Mouse (Mus musculus): ENCODE results near the gene Jakmip3.

Gene Jakmip3

DNA sequence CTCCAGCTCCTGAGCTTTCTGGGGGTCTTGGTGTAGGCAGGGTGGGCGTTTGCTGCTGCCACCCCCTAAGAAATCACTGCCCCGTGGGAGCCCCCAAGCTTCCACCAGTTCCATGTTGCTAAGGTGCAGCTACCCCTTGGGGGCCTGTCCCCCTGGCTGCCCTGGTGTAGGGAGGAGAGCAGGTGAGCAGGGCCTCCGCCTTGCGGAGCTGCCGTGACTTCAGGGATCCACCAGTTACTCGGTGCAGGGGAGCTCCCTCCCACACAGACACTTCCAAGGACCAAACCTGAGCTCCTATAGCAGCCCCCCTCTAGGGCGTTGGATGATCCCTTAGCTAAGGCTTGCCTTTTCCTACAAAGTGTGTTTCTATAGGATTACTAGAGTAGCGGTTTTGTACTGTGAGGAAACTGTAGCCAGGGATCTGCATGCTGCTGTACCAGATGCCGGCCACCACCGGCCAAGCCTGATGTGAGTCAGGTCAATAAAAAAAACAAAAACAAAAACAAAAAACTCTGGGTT is 160.8 kb downstream of the Jakmip3 start:
- DNase-seq, result no peak

GRCm38 (mm10) chr7:139101826-139102225 is 161.3 kb downstream of the Jakmip3 start:
- no peak for DNase-seq

DNA sequence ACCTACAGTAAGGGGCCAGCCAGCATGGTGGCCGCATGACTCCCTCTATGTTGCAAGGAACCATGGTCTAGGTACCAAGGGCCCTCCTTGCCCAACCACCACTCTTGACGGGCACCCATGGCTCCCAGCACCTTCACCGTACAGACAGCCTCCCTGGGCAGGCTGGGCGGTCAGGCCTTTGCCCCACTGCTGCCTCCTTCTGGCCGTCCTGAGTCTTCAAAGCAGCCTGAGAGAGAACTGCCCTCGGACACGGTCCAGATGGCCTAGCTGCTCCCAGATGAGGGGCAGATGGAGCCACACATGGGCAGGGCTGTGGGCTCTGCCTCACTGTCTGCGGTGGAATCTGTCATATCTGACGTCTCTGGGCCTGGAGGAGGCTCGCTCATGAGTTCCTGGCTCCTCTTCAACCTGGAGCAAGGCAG is 163.4 kb downstream of the Jakmip3 start:
- DNase-seq, result no peak

DNA sequence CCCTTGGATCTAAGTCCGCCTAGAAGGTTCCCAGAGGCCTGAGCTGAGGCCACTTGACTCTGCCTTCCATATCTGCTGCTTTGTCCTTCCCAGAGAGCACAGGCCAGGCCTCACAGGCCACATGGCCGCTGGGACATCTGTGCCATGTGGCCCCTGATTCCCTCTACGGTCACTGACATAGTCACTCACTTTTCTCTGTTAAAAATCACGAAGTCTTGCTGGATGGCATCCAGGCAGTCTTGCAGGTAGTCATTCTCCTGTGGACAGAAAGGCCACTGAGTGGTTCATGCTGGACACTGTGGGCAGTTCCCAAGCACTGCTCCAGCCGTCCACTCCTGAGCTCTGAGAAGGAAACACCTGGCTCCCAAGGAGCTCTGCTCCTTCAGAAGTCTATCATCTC is 164.5 kb downstream of the Jakmip3 start:
- no peak for DNase-seq

DNA sequence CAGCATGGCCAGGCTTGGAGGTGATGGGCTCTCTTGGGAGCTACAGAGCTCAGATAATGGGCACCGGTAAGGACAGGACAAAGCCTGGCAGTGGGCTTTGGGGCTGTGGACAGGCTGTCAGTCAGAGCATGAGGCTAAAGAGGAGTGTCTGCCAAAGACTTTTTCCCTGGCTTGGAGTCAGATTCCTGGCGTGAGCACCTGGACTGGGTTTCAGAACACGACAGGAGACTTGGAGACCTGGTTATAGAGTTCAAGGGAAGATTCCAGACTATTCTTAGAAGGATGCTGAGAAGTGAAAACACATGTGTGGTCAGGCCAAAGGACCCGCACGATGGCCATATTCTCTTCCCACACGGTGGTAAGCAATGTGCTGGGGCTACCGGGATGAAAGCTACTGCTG is 165.2 kb downstream of the Jakmip3 start:
- no peak for DNase-seq

DNA sequence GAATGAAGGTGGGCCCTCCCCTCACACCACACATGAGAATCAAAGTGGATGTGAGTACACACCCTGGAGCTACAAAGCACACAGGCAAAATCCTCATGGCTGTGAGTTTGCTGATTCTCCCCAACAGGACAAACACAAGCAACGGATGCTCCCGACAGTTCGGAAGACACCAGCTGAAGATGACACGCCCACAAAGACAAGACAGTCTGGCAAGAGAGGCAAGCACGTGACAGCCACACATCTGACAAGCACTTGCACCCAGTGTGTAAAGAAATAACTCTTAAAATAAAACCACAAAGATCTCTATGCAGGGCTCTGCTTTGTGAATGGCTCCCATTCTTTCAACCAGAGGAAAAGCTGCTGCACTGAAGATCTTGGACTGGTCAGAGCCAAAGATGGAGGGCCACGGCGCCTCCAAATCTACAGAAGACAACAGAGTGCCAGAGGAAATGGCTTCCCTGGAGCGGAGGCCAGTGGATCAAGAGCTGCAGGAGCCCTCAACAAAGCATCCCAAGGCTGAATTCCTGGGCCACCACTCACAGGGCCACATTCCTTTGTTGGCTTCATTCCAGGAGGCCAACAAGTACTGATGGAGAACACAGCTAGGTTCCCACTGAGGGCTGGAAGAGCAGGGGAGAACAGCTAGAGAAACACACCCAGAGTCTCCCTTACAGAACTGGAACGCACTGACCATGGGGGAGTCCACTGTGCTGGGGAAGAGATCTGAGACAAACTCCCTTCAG is 167.5 kb downstream of the Jakmip3 start:
- no peak for DNase-seq

DNA sequence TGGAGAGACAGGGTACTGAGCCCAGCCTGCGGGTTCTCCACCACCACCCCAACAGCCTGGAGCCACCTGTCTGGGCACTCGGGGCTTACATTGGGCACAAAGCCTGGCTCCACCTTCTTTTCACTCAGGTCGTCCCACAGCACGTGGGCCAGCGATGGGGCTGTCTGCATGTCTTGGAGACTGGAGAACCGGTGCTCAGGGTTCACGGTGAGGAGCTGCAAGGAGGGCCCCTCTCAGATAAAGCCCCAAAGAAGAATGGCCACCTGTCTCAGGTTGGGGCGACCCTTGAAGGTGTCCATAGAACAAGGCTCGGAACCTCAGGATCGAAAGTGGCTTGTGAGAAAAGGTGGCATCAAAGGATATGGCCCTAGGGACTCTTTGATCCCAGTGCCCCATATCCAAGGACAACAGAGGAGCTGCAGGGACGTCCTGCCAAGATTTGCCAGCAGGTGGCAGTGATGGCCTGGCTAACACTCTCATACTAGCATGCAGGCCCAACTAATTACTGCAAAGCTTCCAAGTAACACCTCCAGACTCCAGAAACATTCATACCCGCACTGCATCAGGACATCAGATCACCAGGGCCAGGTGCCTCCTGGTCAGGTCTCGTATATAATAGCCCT is 178.7 kb downstream of the Jakmip3 start:
- DNase-seq, result peak; percentile 86

DNA sequence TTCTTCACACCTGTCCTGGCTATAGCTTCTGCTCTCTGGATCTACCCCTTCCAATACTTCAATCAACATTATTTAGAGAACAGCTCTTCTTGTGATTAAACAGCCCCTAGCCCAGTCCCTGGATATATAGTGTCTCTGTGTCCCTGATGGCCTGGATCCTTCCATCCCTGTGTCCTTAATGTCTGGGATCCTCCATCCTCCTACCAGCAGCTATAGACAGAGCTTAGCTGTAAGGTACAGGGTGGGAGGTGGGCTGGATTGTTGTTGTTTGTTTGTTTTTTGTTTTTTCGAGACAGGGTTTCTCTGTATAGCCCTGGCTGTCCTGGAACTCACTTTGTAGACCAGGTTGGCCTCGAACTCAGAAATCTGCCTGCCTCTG is 179.2 kb downstream of the Jakmip3 start:
- DNase-seq, result no peak

GRCm38 (mm10) chr7:139125881-139126280 is 185.4 kb downstream of the Jakmip3 start:
- no peak for DNase-seq

- no peak for DNase-seq
Measured at GRCm38 (mm10) chr7:139126549-139126948, 186.0 kb downstream of the Jakmip3 start.

- DNase-seq, result no peak
Measured at GRCm38 (mm10) chr7:139128994-139129393, 188.5 kb downstream of the Jakmip3 start.

- no peak for DNase-seq
Measured at GRCm38 (mm10) chr7:139130361-139130760, 189.8 kb downstream of the Jakmip3 start.

DNA sequence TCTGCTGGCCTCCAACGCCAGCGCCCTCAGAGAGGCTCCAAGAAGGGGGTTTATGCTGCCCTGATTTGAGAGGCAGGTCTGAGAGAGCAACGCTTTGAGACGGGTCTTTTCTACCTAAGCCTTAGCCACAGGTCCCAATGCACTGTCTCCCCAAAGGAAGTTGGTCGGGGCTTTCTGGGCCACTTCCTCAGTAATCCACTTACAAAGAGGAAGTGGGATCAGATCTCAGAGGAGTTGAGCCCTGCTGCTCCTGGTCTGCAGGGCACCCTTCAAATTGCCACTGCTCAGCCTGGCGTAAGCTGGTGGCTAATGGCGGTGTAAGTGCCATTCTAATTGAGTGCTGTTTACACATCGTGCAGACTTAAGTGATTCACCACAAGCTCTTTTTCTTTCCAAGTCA is 191.0 kb downstream of the Jakmip3 start:
- no peak for DNase-seq

- peak; percentile 70 for DNase-seq
Measured at GRCm38 (mm10) chr7:139133446-139133845, 192.9 kb downstream of the Jakmip3 start.
